In the genomic region with DNA sequence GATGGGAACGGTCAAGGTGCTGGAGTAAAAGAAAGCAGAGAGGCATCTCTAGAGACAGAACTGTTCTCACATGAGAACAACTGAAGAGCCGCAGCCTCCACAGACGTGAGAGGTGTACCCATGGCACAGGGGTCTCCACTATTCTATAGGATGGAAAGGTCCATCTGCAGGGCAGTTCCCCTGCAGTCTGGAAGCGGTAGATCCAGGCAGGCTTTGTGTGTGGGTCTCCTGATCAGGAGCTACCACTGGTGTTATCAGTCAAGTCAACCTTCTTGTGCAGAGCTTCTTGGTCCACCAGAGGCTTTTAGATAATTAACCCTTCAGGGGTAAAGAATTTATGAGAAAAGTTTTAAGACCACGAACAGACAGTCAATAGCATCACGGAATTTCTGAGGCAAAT, we compare ENCODE assay signal across 28 mouse cellular contexts.
"Had no signal": no experiment of that assay in that cellular context is flagged by ENCODE, and none has a peak within 500 bp of the region (broad histone marks: within the 10 kb centered on the region; RNA-seq: fewer than 3 reads in every experiment).

No protein-coding gene starts in this region.

- ATAC-seq: forebrain, embryonic 13.5 days; forebrain, embryonic 14.5 days; forebrain, embryonic 15.5 days; forebrain, embryonic 16.5 days; forebrain, postnatal 0 days had no signal

- DNase-seq: cerebellum, adult 8-10 months; cerebellum, adult 9-10 months; cerebellum, adult 9-11 months; cerebellum, postnatal 10 days; cerebellum, postnatal 14 days; cerebellum, postnatal 25 days; cerebellum, postnatal 36 days; embryo, embryonic 11 days; forebrain, postnatal 0 days; gastrocnemius, adult 2 months; gastrocnemius, postnatal 10 days; gastrocnemius, postnatal 14 days; gastrocnemius, postnatal 25 days; gastrocnemius, postnatal 36 days; heart, adult 11 months; heart, adult 18-20 months; heart, adult 2 months had no signal

- H3K27ac ChIP-seq: embryonic facial prominence, embryonic 10.5 days; embryonic facial prominence, embryonic 12.5 days; embryonic facial prominence, embryonic 13.5 days; embryonic facial prominence, embryonic 15.5 days; forebrain, embryonic 10.5 days; forebrain, embryonic 12.5 days; forebrain, embryonic 13.5 days; forebrain, embryonic 15.5 days; gastrocnemius, adult 2 months; heart, adult 2 months had no signal

- H3K9ac ChIP-seq: embryonic facial prominence, embryonic 12.5 days; embryonic facial prominence, embryonic 13.5 days; embryonic facial prominence, embryonic 15.5 days; forebrain, embryonic 12.5 days; forebrain, embryonic 13.5 days; forebrain, embryonic 15.5 days; forebrain, postnatal 0 days had no signal

- H3K27me3 ChIP-seq: embryonic facial prominence, embryonic 12.5 days; embryonic facial prominence, embryonic 13.5 days; embryonic facial prominence, embryonic 15.5 days; forebrain, embryonic 15.5 days had no signal

- H3K4me1 ChIP-seq: embryonic facial prominence, embryonic 10.5 days; embryonic facial prominence, embryonic 12.5 days; forebrain, embryonic 10.5 days; forebrain, embryonic 12.5 days; forebrain, embryonic 13.5 days; forebrain, embryonic 15.5 days had no signal

- H3K9me3 ChIP-seq: embryonic facial prominence, embryonic 10.5 days; embryonic facial prominence, embryonic 12.5 days; embryonic facial prominence, embryonic 13.5 days; embryonic facial prominence, embryonic 15.5 days; forebrain, embryonic 10.5 days; forebrain, embryonic 12.5 days; forebrain, embryonic 13.5 days; forebrain, embryonic 15.5 days had no signal

- H3K36me3 ChIP-seq: embryonic facial prominence, embryonic 10.5 days; embryonic facial prominence, embryonic 12.5 days; embryonic facial prominence, embryonic 13.5 days; embryonic facial prominence, embryonic 15.5 days; forebrain, embryonic 10.5 days; forebrain, embryonic 12.5 days; forebrain, embryonic 15.5 days had no signal

- H3K4me3 ChIP-seq: embryonic facial prominence, embryonic 10.5 days; embryonic facial prominence, embryonic 12.5 days; embryonic facial prominence, embryonic 13.5 days; embryonic facial prominence, embryonic 15.5 days; erythroblast, embryonic 14.5 days; forebrain, embryonic 10.5 days; forebrain, embryonic 12.5 days; forebrain, embryonic 13.5 days; forebrain, embryonic 15.5 days; gastrocnemius, adult 2 months; heart, adult 2 months had no signal

- H3K4me2 ChIP-seq: embryonic facial prominence, embryonic 12.5 days; embryonic facial prominence, embryonic 13.5 days; embryonic facial prominence, embryonic 15.5 days; forebrain, embryonic 12.5 days; forebrain, embryonic 13.5 days; forebrain, embryonic 15.5 days had no signal
